ENCODE assay signal across 9 mouse cellular contexts in genomic region chrX:52163418-52164133, GRCm38 (mm10). TPM values are rescaled to one million over a fixed set of nuclear protein-coding genes. Genes with fewer than 3 reads are reported as not detected.
A peak's percentile ranks its signal among the peaks of the same experiment; 100 is the strongest.
DNase-seq lines count a peak whose midpoint lies in the region; ATAC-seq and TF ChIP-seq lines count a peak whose summit lies in the region.
"Had no signal": no experiment of that assay in that cellular context is flagged by ENCODE, and none has a peak within 500 bp of the region (broad histone marks: within the 10 kb centered on the region; RNA-seq: fewer than 3 reads in every experiment).

No protein-coding gene starts in this region.

- TF ChIP-seq POLR2A in embryonic fibroblast, embryonic 13.5 days (IDR thresholded peaks at IDR 0.05; ENCODE audit: low read depth, low read length) = no peak

- intact Hi-C loops in left cerebral cortex, postnatal 36 days (cut with DNase I) = no loop called here

- DNase-seq in layer of hippocampus, adult 2 months (ENCODE audit: low spot score in 2 of 2) = no peak
- no peak for DNase-seq in layer of hippocampus, postnatal 14 days (ENCODE audit: low spot score in 2 of 2)
- no peak for DNase-seq in liver, postnatal 0 days
- no peak for DNase-seq in left cerebral cortex, postnatal 36 days (ENCODE audit: low spot score in 2 of 2)
- DNase-seq in frontal cortex, adult 2 months (ENCODE audit: extremely low spot score in 1 of 2, low spot score in 1 of 2) = no peak

- no peak for TF ChIP-seq EP300 in liver, postnatal 0 days (IDR thresholded peaks at IDR 0.05; ENCODE audit: low read depth)

- peaks cover 18% of the 10 kb centered on the region for H3K27me3 ChIP-seq in hindbrain, embryonic 12.5 days
- H3K27me3 ChIP-seq in liver, postnatal 0 days (ENCODE audit: insufficient read depth, low read length) = peaks cover 26% of the 10 kb centered on the region; the same call in 1 of the 2 replicates
- no peaks in the 10 kb centered on the region; the same call in 1 of the 2 replicates for H3K27me3 ChIP-seq in stomach, embryonic 16.5 days (ENCODE audit: control insufficient read depth, insufficient read depth, low read length)

- H3K4me2 ChIP-seq in hindbrain, embryonic 12.5 days (replicated peaks) = peak overlapping the region; percentile 66
- peak overlapping the region; percentile 78 for H3K4me2 ChIP-seq in liver, postnatal 0 days (ENCODE audit: low read depth, low read length)
- H3K4me2 ChIP-seq in stomach, embryonic 16.5 days (ENCODE audit: low read depth, low read length) = peak overlapping the region; percentile 59

- no peaks in the 10 kb centered on the region for H3K9me3 ChIP-seq in hindbrain, embryonic 12.5 days (replicated peaks)
- H3K9me3 ChIP-seq in liver, postnatal 0 days (ENCODE audit: low read length) = no peaks in the 10 kb centered on the region
- H3K9me3 ChIP-seq in stomach, embryonic 16.5 days (replicated peaks; ENCODE audit: control insufficient read depth, low read length) = no peaks in the 10 kb centered on the region

- peak overlapping the region; percentile 67 for H3K4me3 ChIP-seq in layer of hippocampus, adult 2 months
- peak overlapping the region; percentile 95 for H3K4me3 ChIP-seq in embryonic fibroblast, embryonic 13.5 days (ENCODE audit: insufficient read depth, low read length)
- H3K4me3 ChIP-seq in hindbrain, embryonic 12.5 days = peak overlapping the region; percentile 49
- peak overlapping the region; percentile 63 for H3K4me3 ChIP-seq in liver, postnatal 0 days (ENCODE audit: low read depth, low read length)
- H3K4me3 ChIP-seq in stomach, embryonic 16.5 days (replicated peaks; ENCODE audit: low read length) = peak overlapping the region; percentile 63
- H3K4me3 ChIP-seq: myocyte had no signal

- no peak for TF ChIP-seq CTCF in layer of hippocampus, adult 2 months (conservative IDR thresholded peaks at IDR 0.05)
- no peak for TF ChIP-seq CTCF in embryonic fibroblast, embryonic 13.5 days (IDR thresholded peaks at IDR 0.05; ENCODE audit: borderline replicate concordance, insufficient read depth, low read length)
- no peak for TF ChIP-seq CTCF in liver, postnatal 0 days (IDR thresholded peaks at IDR 0.05; ENCODE audit: low read depth)

- peak overlapping the region; percentile 91; the same call in 1 of the 2 replicates for H3K27ac ChIP-seq in layer of hippocampus, adult 2 months
- H3K27ac ChIP-seq in embryonic fibroblast, embryonic 13.5 days (ENCODE audit: insufficient read depth, low read length) = peak overlapping the region; percentile 61
- no peak overlapping the region for H3K27ac ChIP-seq in hindbrain, embryonic 12.5 days
- H3K27ac ChIP-seq in liver, postnatal 0 days (ENCODE audit: low read depth) = no peak overlapping the region
- no peak overlapping the region for H3K27ac ChIP-seq in stomach, embryonic 16.5 days (ENCODE audit: low read length)

- peak overlapping the region; percentile 50 for H3K9ac ChIP-seq in hindbrain, embryonic 12.5 days
- peak overlapping the region; percentile 63 for H3K9ac ChIP-seq in liver, postnatal 0 days (replicated peaks)
- peak overlapping the region; percentile 71 for H3K9ac ChIP-seq in stomach, embryonic 16.5 days (ENCODE audit: low read length)

- H3K36me3 ChIP-seq in hindbrain, embryonic 12.5 days = no peaks in the 10 kb centered on the region
- no peaks in the 10 kb centered on the region for H3K36me3 ChIP-seq in liver, postnatal 0 days (replicated peaks; ENCODE audit: insufficient read depth, low read length)
- no peaks in the 10 kb centered on the region for H3K36me3 ChIP-seq in stomach, embryonic 16.5 days (ENCODE audit: control insufficient read depth, insufficient read depth, low read length)

- no peak for ATAC-seq in hindbrain, embryonic 12.5 days (ENCODE audit: low FRiP score)
- no peak for ATAC-seq in liver, postnatal 0 days
- ATAC-seq in stomach, embryonic 16.5 days (ENCODE audit: insufficient read depth, low FRiP score) = no peak

- 27% methylated on average over 25 of the region's 25 CpGs for WGBS in hindbrain, embryonic 12.5 days
- WGBS in liver, postnatal 0 days (ENCODE audit: insufficient replicate concordance) = 25% methylated on average over 24 of the region's 25 CpGs
- WGBS in stomach, embryonic 16.5 days = 20% methylated on average over 25 of the region's 25 CpGs

- H3K4me1 ChIP-seq in embryonic fibroblast, embryonic 13.5 days (ENCODE audit: control insufficient read depth, insufficient read depth, low read length) = no peaks in the 10 kb centered on the region
- H3K4me1 ChIP-seq in hindbrain, embryonic 12.5 days = no peaks in the 10 kb centered on the region
- no peaks in the 10 kb centered on the region for H3K4me1 ChIP-seq in liver, postnatal 0 days (ENCODE audit: insufficient read depth)
- no peaks in the 10 kb centered on the region for H3K4me1 ChIP-seq in stomach, embryonic 16.5 days (ENCODE audit: control insufficient read depth, insufficient read depth, low read length)

RNA-seq across cellular contexts. Expression of gene Gpc4, which starts 1.5 kb away (rescaled TPM):
- 10 to 100 TPM; 59.9 to 63.0 TPM for total RNA-seq in layer of hippocampus, adult 2 months (2021)
- 10 to 100 TPM; 29.8 to 31.3 TPM for total RNA-seq in layer of hippocampus, postnatal 14 days (2021)
- 214 and 232 TPM in 2 replicates for polyA plus RNA-seq in embryonic fibroblast, embryonic 13.5 days (2011; ENCODE audit: insufficient read length, low read depth, missing spikeins)
- polyA plus RNA-seq in hindbrain, embryonic 12.5 days (2016; fragmentation: Nextera tagmentation; extraction: Ambion mirVana) = 23.1 and 23.8 TPM in 2 replicates
- 15.8 and 19.7 TPM in 2 replicates for polyA plus RNA-seq in liver, postnatal 0 days (2015; fragmentation: Nextera tagmentation; extraction: Ambion mirVana)
- polyA plus RNA-seq in stomach, embryonic 16.5 days (2015; fragmentation: Nextera tagmentation; extraction: Ambion mirVana) = 44.4 and 47.0 TPM in 2 replicates
- total RNA-seq in left cerebral cortex, postnatal 36 days (2021) = 10 to 100 TPM; 20.8 to 23.0 TPM
- polyA plus RNA-seq in frontal cortex, adult 2 months (2012; rRNA removed) = 8.3 and 11.5 TPM in 2 replicates

Comparison
In these comparisons a context has a peak if more than half of its experiments do, and no peak if none do; other contexts are left out.
1. H3K27ac ChIP-seq: peak in layer of hippocampus, adult 2 months (single experiment) and embryonic fibroblast, embryonic 13.5 days (single experiment); none in hindbrain, embryonic 12.5 days (single experiment), liver, postnatal 0 days (single experiment) and stomach, embryonic 16.5 days (single experiment).
2. Peak in every context shown above with its lines, with median percentiles within 50 percentile points of each other: H3K4me3 ChIP-seq, H3K4me2 ChIP-seq and H3K9ac ChIP-seq.